11 mouse cellular contexts compared by ENCODE assay signal in genomic region chr19:20923336-20924211, GRCm38 (mm10). TPM values are rescaled to one million over a fixed set of nuclear protein-coding genes. Genes with fewer than 3 reads are reported as not detected.
DNase-seq lines count a peak whose midpoint lies in the region; ATAC-seq and TF ChIP-seq lines count a peak whose summit lies in the region.
"Had no signal": no experiment of that assay in that cellular context is flagged by ENCODE, and none has a peak within 500 bp of the region (broad histone marks: within the 10 kb centered on the region; RNA-seq: fewer than 3 reads in every experiment).

No protein-coding gene starts in this region.

- TF ChIP-seq POLR2A in thymus, adult 2 months (IDR thresholded peaks at IDR 0.05; ENCODE audit: control insufficient read depth, extremely low read depth, insufficient read depth, low read length, poor library complexity), result no peak

- H3K9me3 ChIP-seq in heart, embryonic 14.5 days (ENCODE audit: control insufficient read depth, low read length), result no peaks in the 10 kb centered on the region
- no peaks in the 10 kb centered on the region for H3K9me3 ChIP-seq in ES-E14 (ENCODE audit: control insufficient read depth, insufficient read depth, low read depth, low read length)
- no peaks in the 10 kb centered on the region for H3K9me3 ChIP-seq in forebrain, embryonic 12.5 days

- 13% methylated on average over 10 of the region's 10 CpGs for WGBS in heart, embryonic 14.5 days
- 5% methylated on average over 10 of the region's 10 CpGs for WGBS in forebrain, embryonic 12.5 days
- 69% methylated on average over 10 of the region's 10 CpGs for WGBS in thymus, adult 2 months

- H3K4me3 ChIP-seq in heart, embryonic 14.5 days (ENCODE audit: control insufficient read depth in 1 of 2, insufficient read depth in 1 of 2, low read depth in 1 of 2, low read length in 2 of 2), result no peak overlapping the region
- peak overlapping the region in 1 of 2 experiments; percentile 24; a peak in 1 of 4 replicates for H3K4me3 ChIP-seq in ES-E14 (ENCODE audit: insufficient read depth in 1 of 2, low read depth in 1 of 2, low read length in 2 of 2, poor library complexity in 1 of 2, severe bottlenecking in 1 of 2)
- H3K4me3 ChIP-seq in forebrain, embryonic 12.5 days (replicated peaks), result no peak overlapping the region
- H3K4me3 ChIP-seq in thymus, adult 2 months (ENCODE audit: control insufficient read depth, insufficient read depth, low read length), result no peak overlapping the region

- H3K36me3 ChIP-seq in heart, embryonic 14.5 days (ENCODE audit: control insufficient read depth, insufficient read depth, low read length), result no peaks in the 10 kb centered on the region
- no peaks in the 10 kb centered on the region for H3K36me3 ChIP-seq in ES-E14 (ENCODE audit: control insufficient read depth, insufficient read depth, low read length, poor library complexity, severe bottlenecking)
- no peaks in the 10 kb centered on the region for H3K36me3 ChIP-seq in forebrain, embryonic 12.5 days (replicated peaks)
- no peaks in the 10 kb centered on the region for H3K36me3 ChIP-seq in thymus, adult 2 months (ENCODE audit: control insufficient read depth, insufficient read depth, low read length)

- peaks cover 2 to 10% of the 10 kb centered on the region in 2 experiments; a peak in 3 of 4 replicates for H3K4me1 ChIP-seq in heart, embryonic 14.5 days (ENCODE audit: control insufficient read depth in 2 of 2, insufficient read depth in 2 of 2, low read length in 2 of 2)
- peaks cover 6 to 9% of the 10 kb centered on the region in 2 experiments; a peak in 3 of 4 replicates for H3K4me1 ChIP-seq in ES-E14 (ENCODE audit: control insufficient read depth in 2 of 2, insufficient read depth in 2 of 2, low read length in 2 of 2, poor library complexity in 1 of 2)
- H3K4me1 ChIP-seq in forebrain, embryonic 12.5 days, result peaks cover 7% of the 10 kb centered on the region
- no peaks in the 10 kb centered on the region for H3K4me1 ChIP-seq in thymus, adult 2 months (replicated peaks; ENCODE audit: control insufficient read depth, insufficient read depth, low read length)

- peak overlapping the region; percentile 39 for H3K4me2 ChIP-seq in heart, embryonic 14.5 days (ENCODE audit: low read length)
- peak overlapping the region; percentile 29 for H3K4me2 ChIP-seq in forebrain, embryonic 12.5 days

- no peak for TF ChIP-seq CTCF in thymus, adult 2 months (IDR thresholded peaks at IDR 0.05; ENCODE audit: borderline replicate concordance, control insufficient read depth, extremely low read depth, insufficient read depth, low read length, poor library complexity)

- no peak for DNase-seq in heart, adult 18-20 months
- DNase-seq in ES-E14 (ENCODE audit: low read depth, low spot score), result peak; percentile 67
- DNase-seq in mesoderm, embryonic 11.5 days (ENCODE audit: low read depth, low spot score), result peak; percentile 17
- DNase-seq in thymus, adult 2 months, result no peak
- no peak for DNase-seq in ovary, postnatal 36 days (ENCODE audit: low spot score)
- DNase-seq: gastrocnemius, postnatal 14 days; left cerebral cortex, postnatal 4 days had no signal

- no peak overlapping the region; the same call in 1 of the 2 replicates for H3K9ac ChIP-seq in heart, embryonic 14.5 days (ENCODE audit: low read length)
- no peak overlapping the region; the same call in 1 of the 2 replicates for H3K9ac ChIP-seq in ES-E14 (ENCODE audit: insufficient read depth, low read depth, low read length, poor library complexity, severe bottlenecking)
- H3K9ac ChIP-seq in forebrain, embryonic 12.5 days, result no peak overlapping the region

- in situ Hi-C loops in ES-E14 (cut with MboI; ENCODE audit: low sequenced_read_pairs in 2 of 2, unreplicated experiment in 2 of 2), result no loop called here

- no peak for ATAC-seq in heart, embryonic 14.5 days (ENCODE audit: insufficient number of reproducible peaks, insufficient read depth, low FRiP score, low read depth)
- ATAC-seq in forebrain, embryonic 12.5 days (ENCODE audit: low FRiP score), result peak; percentile 94
- no peak for ATAC-seq in cerebellum, adult (ENCODE audit: insufficient number of reproducible peaks, low FRiP score, low TSS enrichment)

- no peak overlapping the region; a peak in 1 of 4 replicates for H3K27ac ChIP-seq in heart, embryonic 14.5 days (replicated peaks in 1 of 2; ENCODE audit: control insufficient read depth in 1 of 2, insufficient read depth in 1 of 2, low read depth in 2 of 2, low read length in 2 of 2)
- H3K27ac ChIP-seq in ES-E14 (ENCODE audit: insufficient read depth, low read depth, low read length, poor library complexity, severe bottlenecking), result peak overlapping the region; percentile 87; the same call in 1 of the 2 replicates
- peak overlapping the region; percentile 68; the same call in 1 of the 2 replicates for H3K27ac ChIP-seq in forebrain, embryonic 12.5 days
- H3K27ac ChIP-seq in thymus, adult 2 months (ENCODE audit: control insufficient read depth, insufficient read depth, low read length), result no peak overlapping the region

- no peaks in the 10 kb centered on the region for H3K27me3 ChIP-seq in heart, embryonic 14.5 days (ENCODE audit: control insufficient read depth, insufficient read depth, low read length)
- H3K27me3 ChIP-seq in forebrain, embryonic 12.5 days, result 0 out of 2 replicates have a peak, but pooled peaks cover 8% of the 10 kb centered on the region
- no peaks in the 10 kb centered on the region for H3K27me3 ChIP-seq in thymus, adult 2 months (ENCODE audit: control insufficient read depth, insufficient read depth, low read length)

TF ChIP-seq in ES-E14, 5 proteins besides CTCF, POLR2A, EP300 and RAD21:
- TF ChIP-seq ZNF384 (IDR thresholded peaks at IDR 0.05; ENCODE audit: low read depth, low read length) (0 out of 2 replicates have a peak, but pooled peaks have one; percentile 20), CHD2 (IDR thresholded peaks at IDR 0.05; ENCODE audit: low read depth, low read length) (peak; percentile 42; the same call in 1 of the 2 replicates), MAFK (IDR thresholded peaks at IDR 0.05; ENCODE audit: insufficient read depth, low read depth, low read length) (no peak)

RNA-seq across cellular contexts. Expression of gene Tmc1, which starts 30.4 kb away (rescaled TPM):
- not detected in 2 replicates for polyA plus RNA-seq in heart, embryonic 14.5 days (2014; fragmentation: Nextera tagmentation; extraction: Ambion mirVana)
- not detected for total RNA-seq in heart, adult 18-20 months (2021)
- 0.16 and 0.36 TPM in 2 replicates for total RNA-seq in ES-E14 (2012; rRNA removed)
- 0.09 TPM in 2 replicates for polyA plus RNA-seq in forebrain, embryonic 12.5 days (2016; fragmentation: Nextera tagmentation; extraction: Ambion mirVana)
- 0.05 TPM in 2 replicates for polyA plus RNA-seq in thymus, adult 2 months (2012; rRNA removed)
- total RNA-seq: gastrocnemius, postnatal 14 days had no signal
- polyA plus RNA-seq: C2C12 had no signal

Comparison
In these comparisons a context has a peak if more than half of its experiments do, and no peak if none do; other contexts are left out.
1. H3K27ac ChIP-seq: peak in ES-E14 (single experiment) and forebrain, embryonic 12.5 days (single experiment); none in heart, embryonic 14.5 days (0 of 2) and thymus, adult 2 months (single experiment).
2. DNase-seq: peak in ES-E14 (single experiment) and mesoderm, embryonic 11.5 days (single experiment); none in heart, adult 18-20 months (0 of 2), thymus, adult 2 months (single experiment) and ovary, postnatal 36 days (single experiment).